Mouse (Mus musculus) lung, adult 2 months (tissue): ENCODE measurements around the gene Cdca8.

Experiments used
- CTCF ChIP-seq: fragments of 200-500 bp; IDR thresholded peaks from 2 replicates; pipeline ENCODE4 v1.5.1; 2011; ENCODE audit warnings: mild to moderate bottlenecking, low read length, control low read depth; ENCODE audit not compliant: insufficient read depth
- POLR2A ChIP-seq: fragments of 200-500 bp; IDR thresholded peaks from 2 replicates; pipeline ENCODE4 v1.6.1; 2011; ENCODE audit warnings: low read depth, mild to moderate bottlenecking, control low read depth, low read length, borderline replicate concordance; ENCODE audit errors: extremely low read depth

DNA sequence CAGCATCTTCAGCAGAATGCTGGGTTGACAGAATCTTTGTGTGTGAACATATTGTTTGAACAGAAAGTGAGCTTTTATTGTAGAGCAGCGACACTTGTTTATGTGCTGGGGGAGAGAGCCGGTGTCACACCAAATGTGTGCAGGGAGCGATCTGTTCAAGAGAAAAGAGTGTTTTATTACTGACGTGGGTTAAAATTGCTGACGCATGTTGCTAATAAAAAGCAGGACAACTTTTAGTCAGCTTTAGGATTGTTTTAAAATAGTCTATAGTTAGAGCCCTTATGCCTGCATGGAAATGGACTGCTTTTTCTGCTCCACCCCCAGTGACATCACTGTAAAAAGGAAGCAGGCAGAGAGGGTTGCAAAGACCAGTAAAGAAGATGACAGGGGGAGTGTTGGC, 48.3 kb downstream of the Cdca8 start:
- no peak for TF ChIP-seq CTCF
- TF ChIP-seq POLR2A: no peak
